ENCODE assay signal across 9 mouse cellular contexts in the genomic region with DNA sequence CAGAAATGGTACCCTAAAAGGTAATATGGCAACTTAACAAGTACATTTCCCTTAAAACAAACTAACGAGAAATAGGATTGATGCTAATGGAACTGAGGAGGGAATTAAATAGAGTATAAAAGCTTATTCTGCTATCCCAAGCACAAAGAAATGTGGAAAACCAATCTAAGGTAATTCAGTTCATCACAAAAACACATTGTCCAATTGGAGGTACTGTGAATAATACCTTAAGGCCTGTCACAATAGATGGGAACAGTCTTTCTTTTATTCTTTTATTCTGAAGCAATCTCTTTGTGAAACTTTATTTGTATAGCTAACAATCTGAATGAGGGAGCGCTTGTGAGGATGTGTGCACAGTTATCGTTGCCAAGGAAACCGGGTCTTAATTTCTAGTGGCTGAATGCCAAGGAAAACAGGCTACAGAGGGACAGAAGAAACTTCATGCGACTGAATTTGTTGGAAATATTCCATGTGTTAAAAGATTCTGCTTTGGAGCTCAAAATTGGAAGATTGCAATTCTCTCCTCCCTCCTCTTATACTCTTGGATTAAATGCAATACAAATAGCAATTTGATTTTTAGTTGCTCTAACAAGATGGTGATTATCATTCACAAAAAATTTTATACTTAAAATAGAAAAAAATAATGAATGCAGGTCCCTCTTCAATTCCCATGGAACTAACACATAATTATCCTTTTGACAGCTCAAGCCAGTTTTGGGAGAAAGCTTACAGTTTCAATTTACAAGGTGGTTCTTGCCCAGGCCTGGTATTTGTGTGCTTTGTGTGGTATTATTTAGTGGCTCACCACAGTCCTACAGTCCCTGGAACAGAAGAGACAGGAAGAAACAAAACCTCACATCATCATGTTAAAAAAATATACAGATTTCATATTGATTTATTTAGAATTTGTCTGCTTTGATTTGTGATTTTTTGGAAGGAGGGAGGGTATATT.
DNase-seq lines count a peak whose midpoint lies in the region; ATAC-seq and TF ChIP-seq lines count a peak whose summit lies in the region.
"Had no signal": no experiment of that assay in that cellular context is flagged by ENCODE, and none has a peak within 500 bp of the region (broad histone marks: within the 10 kb centered on the region; RNA-seq: fewer than 3 reads in every experiment).

No protein-coding gene starts in this region.

- H3K36me3 ChIP-seq in lung, embryonic 15.5 days = no peaks in the 10 kb centered on the region
- H3K36me3 ChIP-seq in forebrain, embryonic 10.5 days (replicated peaks) = no peaks in the 10 kb centered on the region
- H3K36me3 ChIP-seq in neural tube, embryonic 14.5 days (ENCODE audit: control insufficient read depth, insufficient read depth, low read length) = no peaks in the 10 kb centered on the region

- no peaks in the 10 kb centered on the region for H3K4me1 ChIP-seq in lung, embryonic 15.5 days
- H3K4me1 ChIP-seq in lung, adult 2 months (ENCODE audit: control insufficient read depth, insufficient read depth, low read length) = no peaks in the 10 kb centered on the region
- peaks cover 26% of the 10 kb centered on the region for H3K4me1 ChIP-seq in forebrain, embryonic 10.5 days
- no peaks in the 10 kb centered on the region for H3K4me1 ChIP-seq in neural tube, embryonic 14.5 days (ENCODE audit: control insufficient read depth, insufficient read depth, low read length)

- H3K27me3 ChIP-seq in lung, embryonic 15.5 days = no peaks in the 10 kb centered on the region
- H3K27me3 ChIP-seq in forebrain, embryonic 10.5 days (ENCODE audit: poor library complexity, severe bottlenecking) = no peaks in the 10 kb centered on the region
- H3K27me3 ChIP-seq in neural tube, embryonic 14.5 days (ENCODE audit: control insufficient read depth, insufficient read depth, low read length) = no peaks in the 10 kb centered on the region

- H3K9me3 ChIP-seq in lung, embryonic 15.5 days = no peaks in the 10 kb centered on the region
- no peaks in the 10 kb centered on the region for H3K9me3 ChIP-seq in forebrain, embryonic 10.5 days
- no peaks in the 10 kb centered on the region for H3K9me3 ChIP-seq in neural tube, embryonic 14.5 days (ENCODE audit: control insufficient read depth, low read length)

- no peak overlapping the region for H3K4me3 ChIP-seq in lung, embryonic 15.5 days
- no peak overlapping the region for H3K4me3 ChIP-seq in lung, adult 2 months (replicated peaks; ENCODE audit: extremely low read depth, low read depth, low read length)
- no peak overlapping the region for H3K4me3 ChIP-seq in forebrain, embryonic 10.5 days
- no peak overlapping the region for H3K4me3 ChIP-seq in layer of hippocampus, adult 2 months
- no peak overlapping the region for H3K4me3 ChIP-seq in neural tube, embryonic 14.5 days (ENCODE audit: low read depth, low read length)
- H3K4me3 ChIP-seq: left cerebral cortex, adult 2 months had no signal

- no peak for DNase-seq in lung, adult 2 months
- DNase-seq in forebrain, embryonic 10.5 days (ENCODE audit: extremely low spot score, low spot score) = peak; percentile 38
- peak; percentile 18 to 51 for DNase-seq in layer of hippocampus, adult 2 months (ENCODE audit: low spot score in 2 of 2)
- DNase-seq in urinary bladder, postnatal 36 days (ENCODE audit: low spot score in 2 of 2) = no peak
- no peak for DNase-seq in heart, postnatal 36 days
- no peak for DNase-seq in kidney, adult 11 months

- TF ChIP-seq CTCF in lung, adult 2 months (IDR thresholded peaks at IDR 0.05; ENCODE audit: insufficient read depth, low read length) = no peak
- no peak for TF ChIP-seq CTCF in layer of hippocampus, adult 2 months (conservative IDR thresholded peaks at IDR 0.05)

- intact Hi-C loops in heart, postnatal 36 days (cut with DNase I) = no loop called here

- ATAC-seq in lung, embryonic 15.5 days (ENCODE audit: borderline replicate concordance, extremely low read depth, low FRiP score, low TSS enrichment) = peak; percentile 79; the same call in 1 of the 2 replicates
- peak; percentile 80 for ATAC-seq in neural tube, embryonic 14.5 days (ENCODE audit: low read depth)

- H3K27ac ChIP-seq in lung, embryonic 15.5 days = 0 out of 2 replicates have a peak overlapping the region, but pooled peaks have one; percentile 63
- peak overlapping the region; percentile 72 for H3K27ac ChIP-seq in forebrain, embryonic 10.5 days
- peak overlapping the region; percentile 6; the same call in 1 of the 2 replicates for H3K27ac ChIP-seq in layer of hippocampus, adult 2 months
- no peak overlapping the region for H3K27ac ChIP-seq in neural tube, embryonic 14.5 days (ENCODE audit: low read depth, low read length)
- H3K27ac ChIP-seq: left cerebral cortex, adult 2 months had no signal

- H3K4me2 ChIP-seq in lung, embryonic 15.5 days = no peak overlapping the region
- no peak overlapping the region for H3K4me2 ChIP-seq in neural tube, embryonic 14.5 days (ENCODE audit: low read depth, low read length)

- WGBS in lung, embryonic 15.5 days = 25% methylated on average over 5 of the region's 5 CpGs
- WGBS in lung, adult 2 months = 43% methylated on average over 5 of the region's 5 CpGs
- 44% methylated on average over 5 of the region's 5 CpGs for WGBS in forebrain, embryonic 10.5 days
- 21% methylated on average over 5 of the region's 5 CpGs for WGBS in neural tube, embryonic 14.5 days

- no peak overlapping the region for H3K9ac ChIP-seq in lung, embryonic 15.5 days
- H3K9ac ChIP-seq in neural tube, embryonic 14.5 days (replicated peaks; ENCODE audit: low read depth, low read length) = no peak overlapping the region

- no peak for TF ChIP-seq POLR2A in lung, adult 2 months (IDR thresholded peaks at IDR 0.05; ENCODE audit: borderline replicate concordance, extremely low read depth, low read depth, low read length)

Comparison
In these comparisons a context has a peak if more than half of its experiments do, and no peak if none do; other contexts are left out.
1. DNase-seq: peak in forebrain, embryonic 10.5 days (single experiment) and layer of hippocampus, adult 2 months (2 of 2); none in lung, adult 2 months (single experiment), urinary bladder, postnatal 36 days (0 of 2), heart, postnatal 36 days (0 of 2) and kidney, adult 11 months (single experiment).